Mouse (Mus musculus): Measurements from ENCODE around the gene Commd1. TPM values are rescaled to one million over a fixed set of nuclear protein-coding genes. Genes with fewer than 3 reads are reported as not detected.

Gene Commd1
- total RNA-seq, 4 experiments from 2014 or later, result 39.0 to 59.9 (median 56.6) TPM

DNA sequence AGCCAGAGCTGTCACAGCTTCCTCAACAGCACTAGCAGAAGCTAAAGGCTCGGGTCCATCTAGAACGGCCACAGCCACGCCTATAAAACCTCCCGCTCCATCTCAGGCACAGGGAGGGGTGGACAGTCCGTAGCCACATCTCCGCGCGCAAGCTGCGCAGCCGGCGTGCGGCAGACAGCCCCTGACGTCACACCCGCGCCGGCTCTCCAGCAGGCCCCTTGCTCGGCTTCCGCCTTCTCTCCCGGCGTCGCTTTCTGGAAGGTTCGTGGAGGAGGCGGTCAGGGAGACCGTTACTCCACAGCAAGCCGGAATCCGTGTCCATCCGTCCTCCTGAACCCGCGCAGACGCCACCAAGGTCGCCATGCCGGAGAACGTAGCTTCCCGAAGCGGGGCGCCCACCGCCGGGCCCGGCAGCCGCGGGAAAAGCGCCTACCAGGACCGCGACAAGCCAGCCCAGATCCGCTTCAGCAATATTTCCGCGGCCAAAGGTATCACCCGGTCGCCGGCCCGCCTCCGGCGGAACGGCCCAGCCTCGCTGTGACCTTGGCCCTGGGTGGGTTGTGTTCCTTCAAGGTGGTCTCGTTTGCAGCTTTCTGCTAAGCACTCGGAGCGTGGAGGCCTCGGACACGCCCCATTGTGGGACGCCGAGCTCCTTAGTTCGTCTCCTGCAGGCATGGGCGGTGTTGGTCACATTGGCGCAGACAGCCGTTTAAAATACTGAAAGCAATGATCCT is 8.4 kb upstream of the Commd1 start, which contains the start of gene Cct4:
TSS of gene Cct4 (plus strand) at position 127 of the 734 bp plus-strand sequence.
- peak; percentile 88 to 91 for DNase-seq (ENCODE audit: low spot score in 2 of 2)

DNA sequence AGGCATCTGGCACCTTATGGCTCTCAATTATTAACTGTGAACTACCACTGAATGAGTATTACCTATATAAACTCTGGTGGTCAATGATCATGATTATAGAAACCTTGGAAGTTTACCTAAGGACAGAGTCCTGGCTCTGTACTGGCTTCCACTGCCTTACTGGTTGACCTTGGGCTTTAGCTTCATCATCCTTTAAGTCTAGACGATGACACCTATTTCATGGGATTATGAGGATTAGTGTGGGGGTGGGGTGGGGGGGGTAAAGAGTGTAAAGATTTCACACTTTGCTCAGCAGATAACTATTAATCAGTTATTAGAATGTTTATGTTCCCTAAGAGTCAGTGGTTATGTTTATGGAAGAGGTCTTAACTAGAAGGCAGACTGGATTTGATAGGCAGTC is 7.6 kb upstream of the Commd1 start:
- no peak for DNase-seq (ENCODE audit: low spot score in 2 of 2)

DNA sequence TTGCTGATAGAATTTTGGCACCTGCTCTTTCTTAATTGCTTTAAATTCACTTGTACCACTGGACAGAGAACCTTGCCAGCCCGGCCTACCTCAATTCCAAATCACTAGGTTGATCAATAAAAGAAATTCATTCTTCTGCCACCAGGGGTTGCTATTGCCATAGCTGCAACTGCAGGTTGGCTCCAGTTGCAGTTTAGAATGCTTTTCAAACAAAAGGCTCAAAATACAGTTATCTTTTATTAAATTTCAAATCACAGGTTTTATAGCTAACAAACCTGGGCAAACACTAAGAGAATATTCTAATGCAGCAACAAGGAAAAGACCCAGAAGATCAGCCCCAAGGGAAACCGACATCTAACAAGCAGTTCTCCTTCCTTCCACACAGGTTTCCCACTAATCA is 5.2 kb upstream of the Commd1 start:
- DNase-seq (ENCODE audit: low spot score in 2 of 2), result peak in 1 of 2 experiments; percentile 26

DNA sequence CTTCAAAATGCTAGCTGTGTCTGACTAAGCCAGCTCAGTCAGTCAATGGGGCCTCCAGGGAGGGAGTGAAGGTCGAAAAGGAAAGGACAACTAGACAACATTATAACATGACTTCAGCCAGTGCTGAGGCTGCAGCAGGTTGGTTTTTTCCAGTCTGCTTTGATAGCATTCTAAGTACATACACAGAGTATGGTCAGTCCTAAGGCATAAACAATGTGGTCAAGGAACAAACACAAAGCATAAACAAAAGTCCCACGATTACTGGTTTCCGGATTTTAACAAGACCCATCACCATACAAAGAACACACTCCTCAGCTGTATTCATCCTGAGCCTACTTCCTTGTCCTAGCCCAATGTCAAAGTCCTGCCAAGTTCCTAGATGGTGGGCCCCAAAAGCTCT is 3.3 kb upstream of the Commd1 start:
- no peak for DNase-seq (ENCODE audit: low spot score in 2 of 2)

DNA sequence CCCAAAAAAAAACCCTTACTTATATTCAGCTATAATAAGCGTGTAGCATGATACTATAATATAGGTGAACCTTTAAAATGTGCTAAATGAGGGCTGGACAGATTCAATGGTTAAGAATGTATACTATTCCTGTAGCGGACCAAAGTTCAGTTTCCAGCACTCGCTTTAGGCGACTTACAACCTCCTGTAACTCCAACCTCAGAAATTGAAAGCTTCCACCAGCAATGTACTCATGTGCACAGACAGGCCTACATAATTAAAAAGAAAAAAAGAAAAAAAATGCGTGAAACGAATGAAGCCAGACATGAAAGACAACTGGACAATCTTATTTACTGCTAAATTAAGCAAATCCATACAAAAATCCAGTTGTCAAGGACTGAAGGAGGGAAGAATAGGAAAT is 664 bp upstream of the Commd1 start:
- no peak for DNase-seq (ENCODE audit: low spot score in 2 of 2)

DNA sequence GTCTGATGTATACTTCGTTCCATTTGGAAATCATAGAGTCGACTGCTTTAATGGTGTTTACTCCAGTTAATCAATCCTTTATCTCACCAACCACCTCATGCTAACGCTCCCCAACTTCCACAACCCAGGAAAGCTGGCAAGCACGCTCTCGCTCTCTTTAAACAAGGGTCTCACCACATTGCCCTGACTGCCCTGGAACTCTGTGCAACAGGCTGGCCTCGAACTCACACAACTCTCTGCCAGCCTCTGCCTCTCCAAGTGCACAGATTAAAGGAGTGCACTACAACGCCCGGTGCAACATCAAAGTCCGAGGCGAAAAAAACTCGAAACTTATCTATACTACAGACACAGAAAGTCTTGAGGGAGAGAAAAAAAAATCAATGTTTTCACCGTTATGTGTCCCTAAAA is 635 bp downstream of the Commd1 start:
- DNase-seq (ENCODE audit: low spot score in 2 of 2), result peak in 1 of 2 experiments; percentile 17

DNA sequence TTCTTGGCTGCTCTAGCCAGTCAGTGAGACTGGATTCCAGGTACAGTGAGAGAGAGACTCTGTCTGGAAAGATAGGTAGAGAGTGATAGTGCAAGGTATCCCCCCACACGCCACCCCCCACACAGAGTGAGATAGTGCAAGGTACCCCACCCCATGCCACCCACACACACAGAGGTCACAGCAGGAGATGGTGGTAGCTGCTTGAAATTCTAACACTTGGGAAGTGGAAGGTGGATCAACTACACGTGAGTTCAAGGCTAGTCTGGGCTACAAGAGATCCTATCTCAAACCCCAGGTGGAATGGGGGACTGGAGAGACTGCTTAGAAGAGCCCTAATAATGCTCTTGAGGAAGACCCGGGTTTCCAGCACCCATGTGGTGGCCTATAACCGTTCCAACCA is 1.1 kb downstream of the Commd1 start:
- DNase-seq (ENCODE audit: low spot score in 2 of 2), result no peak

DNA sequence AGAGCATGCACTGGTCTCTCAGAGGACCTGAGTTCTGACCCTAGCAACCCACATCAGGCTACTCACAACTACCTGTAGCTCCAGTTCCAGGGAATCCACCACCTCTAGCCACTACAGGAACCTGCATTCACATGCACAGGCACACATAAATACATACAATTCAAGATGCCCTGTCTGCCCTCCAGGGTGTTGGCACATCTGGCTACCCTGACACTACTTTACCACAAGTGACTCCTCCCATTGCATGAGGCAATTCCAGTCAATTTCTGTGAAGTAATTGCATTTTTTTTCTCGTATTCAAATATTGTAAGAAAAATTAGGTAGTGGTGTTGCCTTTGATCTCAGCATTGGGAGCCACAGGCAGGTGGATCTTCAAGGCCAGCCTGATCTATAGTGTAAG is 3.0 kb downstream of the Commd1 start:
- DNase-seq (ENCODE audit: low spot score in 2 of 2), result no peak

DNA sequence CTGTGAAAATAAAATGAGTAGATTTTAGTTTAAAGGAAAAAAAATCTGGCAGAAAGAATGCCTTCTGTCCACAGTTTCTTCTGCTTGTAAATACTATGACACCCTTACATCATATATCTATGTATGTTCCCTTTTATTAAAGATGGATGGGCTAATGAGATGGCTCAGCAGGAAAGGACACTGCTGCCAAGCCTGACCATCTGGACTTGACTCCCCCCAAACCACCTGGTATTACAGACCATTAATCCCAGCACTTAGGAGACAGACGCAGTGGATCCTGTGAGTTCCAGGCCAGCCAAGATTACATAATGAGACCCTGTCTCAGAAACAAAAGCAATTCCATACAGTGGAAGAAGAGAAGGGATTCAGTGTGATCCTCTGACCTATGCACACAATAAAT is 3.5 kb downstream of the Commd1 start:
- DNase-seq (ENCODE audit: low spot score in 2 of 2), result no peak

DNA sequence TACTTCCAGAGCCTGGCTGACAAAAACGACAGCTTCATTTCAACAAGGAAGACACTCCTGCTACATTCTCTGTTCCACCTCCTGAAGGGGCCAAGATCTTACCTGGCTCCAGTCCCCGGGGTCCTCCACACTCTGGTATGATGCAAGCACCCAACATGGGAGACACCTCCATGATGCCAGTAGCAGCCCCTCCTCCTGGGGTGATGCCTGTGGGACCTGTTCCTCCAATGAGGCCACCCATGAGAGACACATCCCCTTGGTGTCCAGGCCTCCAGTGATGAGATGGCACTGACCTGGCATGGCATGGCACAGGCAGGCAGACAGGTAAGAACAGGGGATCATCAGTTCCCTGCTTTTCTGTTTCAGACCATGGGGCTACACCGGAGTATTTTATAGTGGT is 4.0 kb downstream of the Commd1 start:
- no peak for DNase-seq (ENCODE audit: low spot score in 2 of 2)

DNA sequence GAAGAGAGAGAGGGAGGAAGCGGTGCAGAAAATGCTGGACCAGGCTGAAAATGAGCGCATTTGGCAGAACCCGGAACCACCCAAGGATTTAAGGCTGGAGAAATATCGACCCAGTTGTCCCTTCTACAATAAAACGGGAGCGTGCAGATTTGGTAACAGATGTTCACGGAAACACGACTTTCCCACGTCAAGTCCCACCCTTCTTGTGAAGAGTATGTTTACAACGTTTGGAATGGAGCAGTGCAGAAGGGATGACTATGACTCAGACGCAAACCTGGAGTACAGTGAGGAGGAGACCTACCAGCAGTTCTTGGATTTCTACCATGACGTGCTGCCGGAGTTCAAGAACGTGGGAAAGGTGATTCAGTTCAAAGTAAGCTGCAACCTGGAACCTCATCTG is 8.6 kb downstream of the Commd1 start:
- DNase-seq (ENCODE audit: low spot score in 2 of 2), result peak in 1 of 2 experiments; percentile 31

DNA sequence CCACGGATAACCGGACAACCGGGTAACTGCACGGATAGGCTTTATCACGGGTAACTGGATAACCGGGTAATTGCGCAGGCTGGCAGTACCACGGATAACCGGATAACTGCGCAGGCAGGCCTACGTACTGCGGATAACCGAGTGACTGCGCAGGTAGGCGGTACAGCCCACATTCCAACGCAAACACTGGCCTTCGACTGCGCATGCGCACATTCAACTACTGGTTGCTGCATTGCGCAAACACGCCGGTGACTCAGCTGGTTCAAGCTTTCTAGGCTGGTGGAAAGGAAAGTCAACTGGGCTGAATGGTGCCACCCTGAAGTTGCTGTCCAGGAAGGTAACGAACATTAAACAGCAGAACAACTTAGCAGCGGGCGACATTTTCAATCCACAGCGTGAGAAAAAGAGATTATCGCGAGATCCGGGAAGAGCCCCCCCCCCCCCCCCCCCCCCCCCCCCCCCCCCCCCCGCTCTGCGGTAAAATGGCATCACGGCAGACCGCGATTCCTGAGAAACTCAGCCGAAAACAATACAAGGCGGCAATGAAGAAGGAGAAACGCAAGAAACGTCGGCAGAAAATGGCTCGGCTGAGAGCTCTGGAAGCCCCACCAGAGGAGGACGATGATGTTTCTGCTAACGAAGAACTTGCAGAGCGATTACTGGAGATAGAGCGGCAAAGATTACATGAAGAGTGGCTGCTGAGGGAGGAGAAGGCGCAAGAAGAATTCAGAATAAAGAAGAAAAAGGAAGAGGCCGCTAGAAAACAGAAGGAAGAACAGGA is 9.2 kb downstream of the Commd1 start:
- DNase-seq (ENCODE audit: low spot score in 2 of 2), result peak; percentile 79 to 89

DNA sequence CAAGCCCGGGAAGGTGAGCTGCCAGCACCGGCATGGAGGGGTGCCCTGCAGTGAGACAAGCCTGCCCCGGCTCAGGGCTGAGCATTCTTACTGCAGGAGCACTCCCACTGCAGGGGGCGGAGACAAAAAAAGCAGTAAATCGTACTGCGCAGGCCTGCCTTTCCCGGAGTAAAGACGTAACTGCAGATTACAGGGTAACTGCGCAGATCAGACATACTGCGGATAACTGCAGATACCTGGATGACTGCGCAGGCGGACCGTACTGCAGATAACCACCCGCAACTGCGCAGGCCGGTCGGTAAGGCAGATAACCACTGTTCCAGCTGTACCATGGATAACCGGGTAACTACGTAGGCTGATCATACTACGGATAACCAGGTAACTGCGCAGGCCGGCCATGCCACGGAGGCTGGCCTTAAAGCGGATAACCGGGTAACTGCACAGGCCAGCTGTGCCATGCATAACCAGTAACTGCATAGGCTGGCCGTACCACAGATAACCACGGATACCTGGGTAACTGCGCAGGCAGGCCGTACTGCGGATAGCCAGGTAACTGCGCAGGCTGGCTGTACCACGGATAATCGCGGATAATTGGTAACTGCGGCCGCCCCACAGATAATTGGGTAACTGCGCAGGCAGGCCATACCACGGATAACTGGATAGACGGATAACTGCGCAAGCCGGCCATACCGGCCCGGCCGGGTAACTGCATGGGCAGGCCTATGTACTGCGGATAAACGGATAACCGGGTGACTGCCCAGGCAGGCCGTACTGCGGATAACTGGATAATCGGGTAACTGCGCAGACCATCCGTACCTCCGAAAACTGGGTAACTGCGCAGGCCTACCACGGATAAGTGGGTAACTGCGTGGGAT is 10.1 kb downstream of the Commd1 start, which contains the start of gene Zrsr1:
TSS of gene Zrsr1 (plus strand) at position 171 of the 875 bp plus-strand sequence.
- DNase-seq (ENCODE audit: low spot score in 2 of 2), result peak; percentile 67 to 76

DNA sequence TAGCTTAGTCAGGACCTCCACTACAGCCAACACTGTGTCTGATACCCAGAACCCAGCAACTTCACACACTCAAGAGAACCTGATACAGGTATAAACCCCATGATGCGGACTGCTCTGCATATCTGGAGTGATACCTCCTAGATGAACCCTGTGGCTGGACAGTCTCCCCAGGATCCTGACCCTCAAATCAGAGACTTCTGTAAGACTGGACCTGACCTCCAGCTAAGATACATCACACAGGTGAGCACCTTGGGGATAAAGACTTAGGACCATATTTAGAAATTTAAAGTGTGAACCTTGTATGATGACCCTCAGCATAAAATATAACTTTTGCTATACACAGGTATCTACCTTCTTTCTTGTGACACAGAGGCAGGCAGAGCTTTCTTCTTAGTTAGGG is 11.6 kb downstream of the Commd1 start:
- no peak for DNase-seq (ENCODE audit: low spot score in 2 of 2)

DNA sequence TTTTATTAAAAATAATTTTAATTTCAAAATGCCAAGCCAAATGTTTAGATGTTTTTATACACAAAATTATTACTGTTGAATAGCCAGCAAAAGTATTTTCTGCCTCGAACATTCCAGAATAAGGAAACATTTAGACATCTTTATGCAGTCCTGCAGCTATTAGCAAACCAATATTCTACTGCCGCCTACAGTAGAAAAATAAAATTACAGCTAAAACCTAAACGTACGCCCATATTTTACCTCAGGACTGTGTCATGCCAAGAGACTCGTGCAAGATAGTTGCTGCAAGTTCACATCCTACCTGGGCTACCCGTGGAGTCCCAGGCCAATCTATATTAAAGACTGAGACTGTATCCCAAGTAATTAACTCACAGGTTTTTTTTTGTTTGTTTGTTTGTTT is 12.7 kb downstream of the Commd1 start:
- DNase-seq (ENCODE audit: low spot score in 2 of 2), result no peak

DNA sequence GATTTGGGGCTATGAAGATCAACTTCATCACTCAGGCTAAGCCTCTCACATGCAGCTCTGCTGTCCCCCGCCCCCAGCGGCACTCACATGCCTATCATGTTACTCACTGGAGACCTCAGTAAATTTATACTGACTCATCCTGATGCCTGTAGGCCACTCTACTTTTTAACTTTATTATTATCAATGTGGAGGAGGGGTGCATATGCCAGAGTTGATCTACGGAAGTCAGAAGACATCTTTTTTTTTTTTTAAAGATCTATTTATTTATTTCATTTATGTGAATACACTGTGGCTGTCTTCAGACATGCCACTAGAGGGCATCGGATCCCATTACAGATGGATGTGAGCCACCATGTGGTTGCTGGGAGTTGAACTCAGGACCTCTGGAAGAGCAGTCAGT is 16.7 kb downstream of the Commd1 start:
- DNase-seq (ENCODE audit: low spot score in 2 of 2), result no peak

DNA sequence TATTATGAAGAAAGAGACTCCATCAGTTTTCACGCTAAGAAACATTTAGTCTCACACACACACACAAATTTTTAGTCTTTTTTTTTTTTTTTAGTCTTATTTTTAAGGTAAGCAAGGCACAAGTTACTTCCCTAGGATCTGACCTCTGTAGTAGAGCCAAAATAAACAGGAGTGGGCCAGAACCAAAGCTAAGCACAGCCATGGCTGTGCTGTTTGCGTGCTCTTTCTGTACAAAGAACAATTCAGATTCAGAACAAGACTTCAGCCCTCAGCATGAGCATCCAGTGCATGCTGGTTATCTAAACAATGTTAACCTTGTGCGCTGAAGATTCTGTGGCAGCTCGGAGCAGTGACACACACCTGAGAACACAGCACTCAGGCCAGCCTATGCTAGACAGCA is 17.8 kb downstream of the Commd1 start:
- DNase-seq (ENCODE audit: low spot score in 2 of 2), result no peak

DNA sequence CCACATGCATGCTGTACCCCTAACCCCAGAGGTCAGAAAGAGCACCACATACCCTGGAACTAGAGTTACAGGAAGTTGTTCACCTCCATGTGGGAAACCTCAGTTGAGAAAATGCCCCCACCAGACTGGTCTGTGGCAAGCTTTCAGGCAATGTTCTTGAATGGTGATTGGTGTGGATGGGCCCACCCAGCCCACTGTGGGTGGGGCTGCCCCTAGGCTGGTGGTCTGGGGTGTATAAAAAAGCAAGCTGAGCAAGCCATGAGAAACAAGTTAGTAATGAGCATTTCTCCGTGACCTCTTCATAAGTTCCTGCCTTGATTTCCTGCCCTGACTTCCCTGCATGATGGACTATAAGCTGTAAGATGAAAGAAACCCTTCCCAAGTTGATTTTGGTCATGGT is 20.1 kb downstream of the Commd1 start:
- no peak for DNase-seq (ENCODE audit: low spot score in 2 of 2)

DNA sequence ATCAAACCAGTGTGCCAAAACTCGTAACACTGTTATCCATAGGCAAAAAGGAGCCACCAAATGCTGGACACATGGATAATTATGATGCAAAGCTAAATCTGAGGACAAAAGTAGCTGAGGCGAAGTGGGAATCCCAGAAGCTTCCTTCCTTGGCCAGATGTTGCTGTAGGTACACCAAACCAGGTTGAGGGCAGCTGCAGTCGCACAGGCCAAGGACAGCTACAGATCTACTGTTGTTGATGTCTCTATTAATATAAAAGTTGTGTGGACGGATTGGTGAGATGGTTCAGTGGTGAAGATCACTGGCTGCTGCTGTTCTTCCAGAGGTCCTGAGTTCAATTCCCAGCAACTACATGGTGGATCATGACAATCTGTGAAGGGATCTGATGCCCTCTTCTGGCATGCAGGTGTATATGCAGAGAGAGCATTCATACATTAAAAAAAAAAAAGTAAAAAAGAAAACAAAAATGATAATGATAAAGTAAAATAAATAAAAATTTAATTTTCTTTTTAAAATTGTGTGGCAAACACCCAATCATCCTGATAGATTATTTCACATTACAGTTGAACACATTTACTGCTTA is 24.3 kb downstream of the Commd1 start:
- DNase-seq (ENCODE audit: low spot score in 2 of 2), result no peak

DNA sequence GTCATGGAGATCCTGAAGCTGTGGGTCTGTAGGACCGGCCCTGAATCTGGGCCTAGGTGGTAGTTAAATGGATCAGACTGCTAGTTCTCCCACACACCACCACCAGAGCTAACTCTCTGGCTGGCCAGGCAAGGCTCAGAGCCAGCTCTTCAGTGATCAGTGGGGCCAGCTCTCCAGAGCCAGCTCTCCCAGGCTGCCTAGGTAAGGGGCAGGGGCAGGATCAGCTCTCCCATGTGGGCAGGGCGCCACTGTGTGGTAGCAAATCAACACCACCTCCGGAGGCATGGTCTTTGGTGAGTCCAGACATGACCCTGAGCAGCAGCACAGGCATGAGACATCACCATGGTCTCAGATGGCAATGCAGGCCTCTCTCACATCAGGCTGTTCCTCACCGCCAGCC is 25.4 kb downstream of the Commd1 start:
- no peak for DNase-seq (ENCODE audit: low spot score in 2 of 2)

DNA sequence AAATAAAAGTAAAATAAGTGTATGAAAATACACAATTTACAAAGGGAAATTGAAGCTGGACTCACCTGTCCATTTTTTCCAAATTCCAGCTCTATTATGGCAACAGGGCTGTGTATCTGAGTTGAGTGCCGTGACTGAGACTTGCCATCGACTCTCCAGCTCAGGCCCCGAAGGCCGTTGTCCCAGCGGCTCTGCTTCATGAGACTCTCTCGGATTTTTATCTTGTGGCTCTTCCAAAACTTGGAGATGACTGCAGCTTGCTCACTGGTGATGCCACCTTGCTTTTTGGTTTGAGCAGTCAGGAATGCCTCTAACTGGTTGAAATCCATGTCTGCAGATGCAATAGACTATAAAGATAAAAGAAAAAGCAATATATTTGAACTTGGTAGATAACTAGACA is 25.8 kb downstream of the Commd1 start:
- DNase-seq (ENCODE audit: low spot score in 2 of 2), result no peak
